Mouse (Mus musculus) lung, postnatal 0 days (tissue): ENCODE measurements at regions not wholly inside any gene's neighbourhood (a gene's known extent, or its start where the extent isn't known, plus 50 kb on each side); places are given as distances from the start of the nearest gene placed in this dataset.

Source experiments
- ATAC-seq: fragments of 200-750 bp; cut with Nextera tagmentation; 2 replicates; pipeline ENCODE4 v1.8.0; 2017; ENCODE audit warnings: moderate library complexity
- DNase-seq: peaks from one replicate; pipeline ENCODE4 v3.0.0-alpha.2; 2016; ENCODE audit warnings: low spot score
- H3K27ac ChIP-seq: fragments of 300-500 bp; sonication (generic); 2 replicates; pipeline ENCODE4 v1.5.1; 2014; ENCODE audit warnings: antibody characterized with exemption, mild to moderate bottlenecking, low read length, mixed read lengths
- H3K27me3 ChIP-seq: fragments of 300-500 bp; sonication (generic); replicated peaks from 2 replicates; pipeline ENCODE4 v1.6.1; 2014; ENCODE audit warnings: low read length, mixed read lengths; ENCODE audit not compliant: insufficient read depth
- H3K36me3 ChIP-seq: fragments of 300-500 bp; sonication (generic); 2 replicates; pipeline ENCODE4 v1.6.1; 2014; ENCODE audit warnings: low read length, mixed read lengths; ENCODE audit not compliant: insufficient read depth
- H3K4me1 ChIP-seq: fragments of 300-500 bp; sonication (generic); 2 replicates; pipeline ENCODE4 v1.6.1; 2014; ENCODE audit warnings: antibody characterized with exemption, low read depth, low read length, mixed read lengths; ENCODE audit not compliant: insufficient read depth
- H3K4me2 ChIP-seq: fragments of 300-500 bp; sonication (generic); replicated peaks from 2 replicates; pipeline ENCODE4 v1.6.1; 2014; ENCODE audit warnings: low read depth, mild to moderate bottlenecking, low read length, moderate library complexity, mixed read lengths
- H3K4me3 ChIP-seq: fragments of 300-500 bp; sonication (generic); 2 replicates; pipeline ENCODE4 v1.5.1; 2014; ENCODE audit warnings: low read depth, low read length
- H3K9ac ChIP-seq: fragments of 300-500 bp; sonication (generic); replicated peaks from 2 replicates; pipeline ENCODE4 v1.6.1; 2014; ENCODE audit warnings: low read depth, mild to moderate bottlenecking
- H3K9me3 ChIP-seq: fragments of 300-500 bp; sonication (generic); 2 replicates; pipeline ENCODE4 v1.6.1; 2016; ENCODE audit warnings: low read length, mixed read lengths
- CTCF ChIP-seq: IDR thresholded peaks from 2 replicates; pipeline ENCODE4 v1.5.1; 2016; ENCODE audit warnings: antibody characterized with exemption, mild to moderate bottlenecking
- EP300 ChIP-seq: IDR thresholded peaks from 2 replicates; pipeline ENCODE4 v1.6.1; 2016; ENCODE audit warnings: antibody characterized with exemption, mild to moderate bottlenecking, control low read depth
- WGBS: fragments of 180-500 bp; shearing (Covaris S2); extraction: QIAGEN DNeasy Blood & Tissue Kit; methylation state at CpG from one replicate; pipeline ENCODE4 v1.1.7; 2014; 5-methylcytosine and 5-hydroxymethylcytosine counted together

DNA sequence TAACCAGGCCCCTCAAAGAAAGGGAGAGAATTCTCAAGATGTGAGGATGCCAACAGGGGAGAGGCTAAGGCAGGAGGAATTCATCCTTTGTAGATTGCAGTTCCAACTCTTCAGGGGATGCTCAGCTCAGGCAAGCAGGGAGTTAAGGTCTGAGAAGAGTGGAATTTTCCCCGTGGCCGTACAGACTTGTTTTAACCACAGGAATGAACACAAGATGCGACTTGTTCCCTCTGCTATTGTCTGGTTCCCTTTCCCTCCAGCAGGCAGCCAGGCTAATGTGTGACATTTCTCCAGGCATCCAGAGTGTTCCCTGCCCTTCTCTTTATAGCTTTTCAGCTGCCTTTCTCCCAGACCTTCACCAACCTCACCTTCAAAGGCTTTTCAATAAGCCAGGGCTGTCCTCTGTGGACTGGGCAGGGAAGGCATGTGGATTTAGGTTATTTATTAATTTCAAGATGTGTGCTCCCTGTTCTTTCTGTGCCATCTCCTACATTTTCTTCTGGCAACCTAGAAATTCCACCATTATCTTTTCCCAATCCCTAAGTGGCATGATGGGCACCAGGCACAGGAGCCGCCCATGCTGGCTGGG lies 198.6 kb upstream of the Camk1g start:
- TF ChIP-seq EP300 (no peak), CTCF (no peak)
- no peaks in the 10 kb centered on the region for H3K27me3 ChIP-seq
- 51% methylated on average over 4 of the region's 4 CpGs for whole genome bisulfite sequencing
- H3K4me1 ChIP-seq = peaks cover 4% of the 10 kb centered on the region; the same call in 1 of the 2 replicates
- ATAC-seq = no peak
- no peak for DNase-seq
- no peak overlapping the region for H3K4me3 ChIP-seq
- no peak overlapping the region for H3K27ac ChIP-seq
- no peaks in the 10 kb centered on the region for H3K36me3 ChIP-seq
- H3K9ac ChIP-seq = no peak overlapping the region
- H3K4me2 ChIP-seq = no peak overlapping the region
- no peaks in the 10 kb centered on the region for H3K9me3 ChIP-seq

DNA sequence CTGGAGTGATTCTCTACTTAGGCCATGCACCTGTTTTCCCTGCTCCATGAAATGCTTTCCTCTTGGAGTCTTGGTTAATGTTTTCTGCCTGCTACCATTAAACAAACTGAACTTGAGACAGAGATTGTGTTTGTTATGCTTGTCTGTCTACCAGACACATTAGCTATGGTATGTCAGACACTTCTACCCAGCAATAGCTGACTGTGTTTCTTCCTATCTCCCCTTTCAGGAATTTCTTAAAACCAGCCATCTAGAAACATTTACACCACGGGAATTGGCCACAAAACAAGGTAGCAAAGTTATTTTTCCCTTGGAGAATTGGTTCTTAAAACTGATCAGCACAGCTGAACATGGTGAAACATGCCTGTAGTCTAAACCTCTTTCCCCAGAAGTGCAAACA lies 197.1 kb upstream of the Camk1g start:
- no peaks in the 10 kb centered on the region for H3K27me3 ChIP-seq
- H3K36me3 ChIP-seq = no peaks in the 10 kb centered on the region
- ATAC-seq = no peak
- WGBS = 33% methylated on average over 1 of the region's 1 CpGs
- TF ChIP-seq CTCF = no peak
- no peak for TF ChIP-seq EP300
- no peaks in the 10 kb centered on the region for H3K9me3 ChIP-seq
- no peak overlapping the region for H3K9ac ChIP-seq
- no peak overlapping the region for H3K27ac ChIP-seq
- H3K4me2 ChIP-seq = no peak overlapping the region
- no peak for DNase-seq
- no peak overlapping the region for H3K4me3 ChIP-seq
- H3K4me1 ChIP-seq = peaks cover 4% of the 10 kb centered on the region; the same call in 1 of the 2 replicates

DNA sequence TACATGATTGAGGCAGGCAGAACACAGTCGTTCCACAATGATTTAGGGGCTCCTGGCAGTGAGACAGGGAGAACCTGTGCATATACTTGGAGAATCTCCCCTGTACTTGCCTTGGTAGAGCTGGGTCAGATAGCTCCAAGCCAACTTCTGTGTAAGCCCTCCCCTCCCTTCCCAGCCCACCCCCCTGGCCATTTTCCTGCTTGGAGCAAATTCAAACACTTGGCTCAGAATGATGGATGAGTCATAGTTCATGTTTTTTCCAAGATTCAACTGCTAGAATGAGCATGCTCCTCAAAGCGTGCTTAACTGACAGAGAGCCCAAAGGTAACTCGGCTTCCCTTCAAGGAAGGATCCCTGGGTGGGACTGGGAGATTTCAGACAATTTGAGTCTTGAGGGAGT lies 194.1 kb upstream of the Camk1g start:
- WGBS = 36% methylated on average over 3 of the region's 3 CpGs
- DNase-seq (peak; percentile 14), ATAC-seq (no peak)
- H3K36me3 ChIP-seq = no peaks in the 10 kb centered on the region
- peaks cover 4% of the 10 kb centered on the region; the same call in 1 of the 2 replicates for H3K4me1 ChIP-seq
- H3K27ac ChIP-seq = no peak overlapping the region
- H3K27me3 ChIP-seq = no peaks in the 10 kb centered on the region
- H3K9me3 ChIP-seq = no peaks in the 10 kb centered on the region
- no peak for TF ChIP-seq EP300
- H3K9ac ChIP-seq = no peak overlapping the region
- no peak overlapping the region for H3K4me2 ChIP-seq
- H3K4me3 ChIP-seq = no peak overlapping the region

DNA sequence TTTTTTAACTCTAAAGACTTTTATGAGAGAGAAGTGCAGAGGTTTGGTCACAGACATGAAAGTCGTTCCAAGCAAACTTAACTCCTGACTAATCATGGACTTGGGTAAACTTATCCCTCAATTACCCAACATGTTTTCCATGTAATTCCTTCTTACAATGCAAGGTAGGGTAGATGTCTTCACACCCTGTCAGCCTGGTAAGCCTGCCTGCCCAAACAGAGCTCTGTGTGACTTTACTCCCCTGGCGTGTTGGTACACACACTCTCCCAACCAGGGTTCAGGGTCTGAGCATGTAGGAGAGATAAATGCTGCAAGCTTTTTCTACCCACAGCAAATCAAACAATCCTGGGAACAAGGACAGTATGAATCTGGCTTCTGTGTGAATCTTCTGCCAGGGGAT lies 192.1 kb upstream of the Camk1g start:
- Histone ChIP-seq H3K9me3 (no peaks in the 10 kb centered on the region), H3K4me3 (no peak overlapping the region), H3K27ac (no peak overlapping the region), H3K36me3 (no peaks in the 10 kb centered on the region), H3K4me1 (peaks cover 4% of the 10 kb centered on the region; the same call in 1 of the 2 replicates), H3K9ac (no peak overlapping the region), H3K4me2 (no peak overlapping the region), H3K27me3 (no peaks in the 10 kb centered on the region)
- WGBS = 84% methylated on average over 2 of the region's 2 CpGs
- TF ChIP-seq CTCF (no peak), EP300 (no peak)
- DNase-seq = no peak
- ATAC-seq = no peak

DNA sequence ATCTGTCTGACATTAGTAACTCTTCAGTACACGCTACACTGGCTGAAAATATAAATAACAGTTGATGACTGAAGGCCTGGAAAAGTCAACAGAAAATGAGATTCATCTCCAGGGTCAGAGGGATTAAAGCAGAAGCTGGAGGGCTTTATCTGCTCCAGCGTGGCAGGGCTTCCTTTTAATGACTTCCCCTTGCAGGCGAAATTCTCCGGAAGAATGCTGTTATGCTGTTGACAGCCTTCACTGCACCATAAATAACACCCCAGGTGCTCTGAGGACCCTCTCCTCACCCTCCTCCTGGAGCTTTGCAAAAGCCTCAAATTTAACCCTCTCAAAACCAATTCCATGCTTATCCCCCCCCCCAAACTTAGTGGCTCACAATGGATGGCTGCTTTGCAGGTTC lies 188.0 kb upstream of the Camk1g start:
- Histone ChIP-seq H3K27ac (no peak overlapping the region), H3K36me3 (no peaks in the 10 kb centered on the region), H3K4me2 (no peak overlapping the region), H3K9me3 (no peaks in the 10 kb centered on the region), H3K4me3 (no peak overlapping the region), H3K27me3 (no peaks in the 10 kb centered on the region), H3K9ac (no peak overlapping the region), H3K4me1 (no peaks in the 10 kb centered on the region)
- ATAC-seq = no peak
- 21% methylated on average over 4 of the region's 4 CpGs for WGBS
- DNase-seq = no peak
- TF ChIP-seq CTCF (no peak), EP300 (no peak)

DNA sequence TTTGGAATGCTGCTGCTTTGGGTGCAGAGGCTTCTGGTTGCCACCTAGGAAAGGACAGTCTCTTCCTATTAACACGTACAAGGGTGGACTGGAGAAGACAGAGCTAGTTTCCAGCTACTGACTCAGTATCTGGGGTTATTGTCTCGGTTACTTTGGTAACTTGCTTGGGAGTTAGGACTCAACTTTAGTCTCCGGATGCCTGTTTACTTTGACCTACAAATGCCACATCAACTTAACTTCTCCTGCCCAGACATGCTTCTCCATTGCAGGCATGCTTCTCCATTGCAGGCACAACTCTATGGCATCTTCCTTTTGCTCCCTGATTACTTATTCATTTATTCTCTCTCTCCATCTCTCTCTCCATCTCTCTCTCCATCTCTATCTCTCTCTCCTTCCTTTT lies 184.6 kb upstream of the Camk1g start:
- no peaks in the 10 kb centered on the region for H3K36me3 ChIP-seq
- no peak overlapping the region for H3K4me2 ChIP-seq
- no peaks in the 10 kb centered on the region for H3K9me3 ChIP-seq
- WGBS = 79% methylated on average over 3 of the region's 3 CpGs
- no peak for TF ChIP-seq CTCF
- no peak for TF ChIP-seq EP300
- DNase-seq = no peak
- ATAC-seq = no peak
- H3K9ac ChIP-seq = no peak overlapping the region
- H3K27ac ChIP-seq = no peak overlapping the region
- no peaks in the 10 kb centered on the region for H3K27me3 ChIP-seq
- H3K4me3 ChIP-seq = no peak overlapping the region
- no peaks in the 10 kb centered on the region for H3K4me1 ChIP-seq

DNA sequence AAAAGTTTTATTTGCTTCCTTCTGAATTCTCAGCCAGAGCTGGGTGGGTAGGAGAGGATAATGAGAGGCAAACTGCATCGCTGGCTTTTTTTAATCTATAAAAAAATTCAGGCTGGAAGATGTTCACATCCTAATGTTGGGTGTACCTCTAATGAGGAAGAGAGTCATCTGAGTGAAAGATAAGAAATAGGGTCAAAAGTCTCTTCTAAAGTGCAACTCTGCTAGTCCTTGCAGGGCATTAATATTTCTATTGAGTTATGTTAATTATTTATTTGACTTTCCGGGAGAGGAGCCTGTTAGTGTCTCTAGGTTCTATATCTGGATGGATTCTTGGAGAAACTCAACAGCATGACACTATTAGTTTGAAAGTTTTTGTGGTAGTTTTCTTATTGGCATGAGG lies 182.2 kb upstream of the Camk1g start:
- TF ChIP-seq CTCF (no peak), EP300 (no peak)
- Histone ChIP-seq H3K27me3 (no peaks in the 10 kb centered on the region), H3K27ac (no peak overlapping the region), H3K9me3 (no peaks in the 10 kb centered on the region), H3K36me3 (no peaks in the 10 kb centered on the region), H3K4me1 (no peaks in the 10 kb centered on the region), H3K4me2 (no peak overlapping the region), H3K4me3 (no peak overlapping the region), H3K9ac (no peak overlapping the region)
- 64% methylated on average over 2 of the region's 2 CpGs for WGBS
- ATAC-seq (no peak), DNase-seq (no peak)
